Mouse (Mus musculus) forebrain, embryonic 14.5 days (tissue): ENCODE measurements around the gene Ctdspl. TPM values are rescaled to one million over a fixed set of nuclear protein-coding genes. Genes with fewer than 3 reads are reported as not detected.

Experiments used
- ATAC-seq: fragments of 200-750 bp; cut with Nextera tagmentation; 2 replicates; pipeline ENCODE4 v1.8.0; 2017; ENCODE audit warnings: mild to moderate bottlenecking, moderate library complexity
- DNase-seq: peaks from one replicate; pipeline ENCODE4 v3.0.0-alpha.2; 2015; ENCODE audit warnings: low spot score
- H3K27ac ChIP-seq: fragments of 300-500 bp; sonication (generic); 2 replicates; pipeline ENCODE4 v1.5.1; 2014; ENCODE audit warnings: low read depth, mild to moderate bottlenecking, control low read depth, low read length, moderate library complexity
- H3K27me3 ChIP-seq: fragments of 300-500 bp; sonication (generic); replicated peaks from 2 replicates; pipeline ENCODE4 v1.6.1; 2014; ENCODE audit warnings: low read length, control low read depth, mixed read lengths; ENCODE audit not compliant: control insufficient read depth, insufficient read depth
- H3K36me3 ChIP-seq: fragments of 300-500 bp; sonication (generic); 2 replicates; pipeline ENCODE4 v1.6.1; 2014; ENCODE audit warnings: low read length, control low read depth; ENCODE audit not compliant: control insufficient read depth, insufficient read depth
- H3K4me1 ChIP-seq: fragments of 300-500 bp; sonication (generic); 2 replicates; pipeline ENCODE4 v1.6.1; 2014; ENCODE audit warnings: antibody characterized with exemption, low read length, control low read depth; ENCODE audit not compliant: control insufficient read depth, insufficient read depth
- H3K4me2 ChIP-seq: fragments of 300-500 bp; sonication (generic); 2 replicates; pipeline ENCODE4 v1.6.1; 2014; ENCODE audit warnings: mild to moderate bottlenecking, control low read depth, low read length
- H3K4me3 ChIP-seq: fragments of 300-500 bp; sonication (generic); 2 replicates; pipeline ENCODE4 v1.5.1; 2014; ENCODE audit warnings: low read depth, low read length, control low read depth
- H3K9ac ChIP-seq: fragments of 300-500 bp; sonication (generic); 2 replicates; pipeline ENCODE4 v1.6.1; 2014; ENCODE audit warnings: mild to moderate bottlenecking, low read length, control low read depth, moderate library complexity
- H3K9me3 ChIP-seq: fragments of 300-500 bp; sonication (generic); replicated peaks from 2 replicates; pipeline ENCODE4 v1.6.1; 2016; ENCODE audit warnings: low read length, control low read depth, mixed read lengths; ENCODE audit not compliant: control insufficient read depth
- WGBS: fragments of 180-500 bp; shearing (Covaris S2); extraction: QIAGEN DNeasy Blood & Tissue Kit; methylation state at CpG from one replicate; pipeline ENCODE4 v1.1.7; 2014; 5-methylcytosine and 5-hydroxymethylcytosine counted together
- polyA plus RNA-seq: library from polyadenylated mRNA; unstranded; fragments of >200 nt; fragmentation: Nextera tagmentation; extraction: Ambion mirVana; gene quantifications from 2 replicates; pipeline ENCODE4 v1.2.1, GENCODE M21; 2014

The Ctdspl gene
- polyA plus RNA-seq, 1 experiment from 2014 or later = 5.7 TPM

DNA sequence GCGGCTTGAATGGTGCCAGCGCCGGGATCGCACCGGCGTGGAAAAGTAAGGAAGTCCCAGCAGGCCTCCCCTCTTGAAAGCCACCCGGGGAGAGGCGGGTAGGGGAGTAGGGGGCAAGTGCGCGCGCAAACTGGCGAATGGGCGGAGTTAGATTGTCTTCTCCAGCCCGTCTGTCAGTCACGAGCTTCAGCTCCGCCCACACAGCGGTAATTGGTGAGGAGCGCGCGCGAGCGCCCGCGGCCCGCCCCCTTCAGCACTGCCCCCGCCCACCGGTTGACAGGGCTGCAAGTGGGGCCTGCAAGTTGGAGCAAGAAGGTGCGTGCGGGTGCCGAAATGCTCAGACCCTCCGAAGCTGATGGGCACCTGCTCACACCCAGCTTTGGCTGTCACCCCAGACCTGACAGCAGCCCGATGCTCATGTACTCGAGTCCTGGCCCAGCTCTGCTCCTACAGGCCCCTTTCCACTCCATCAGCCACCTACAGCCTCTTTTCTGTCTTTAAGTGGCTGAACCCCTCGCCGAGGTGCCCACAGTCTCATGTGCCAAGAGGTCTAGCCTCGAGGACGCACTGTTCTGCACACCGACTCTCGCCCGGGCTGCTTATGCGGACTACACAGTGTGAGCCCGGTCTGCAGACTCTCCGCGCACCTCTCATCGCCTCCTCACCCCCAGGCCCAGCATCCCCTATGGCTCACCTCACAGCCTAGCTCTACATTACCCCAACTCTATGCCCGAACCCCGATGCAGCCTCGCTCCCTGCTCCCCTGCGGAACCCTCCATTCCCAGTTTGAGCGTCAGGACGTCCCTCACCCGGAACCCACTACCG lies 755 bp upstream of the Ctdspl start:
- H3K27ac ChIP-seq = peak overlapping the region; percentile 83
- peak overlapping the region; percentile 78 for H3K4me3 ChIP-seq
- peak; percentile 97 for DNase-seq
- ATAC-seq = peak; percentile 90
- under 1% methylated on average over 50 of the region's 53 CpGs for WGBS
- H3K9me3 ChIP-seq = no peaks in the 10 kb centered on the region
- H3K4me2 ChIP-seq = peak overlapping the region; percentile 97
- H3K36me3 ChIP-seq = no peaks in the 10 kb centered on the region
- H3K9ac ChIP-seq = peak overlapping the region; percentile 81
- no peaks in the 10 kb centered on the region for H3K27me3 ChIP-seq
- H3K4me1 ChIP-seq = peaks cover 12% of the 10 kb centered on the region

DNA sequence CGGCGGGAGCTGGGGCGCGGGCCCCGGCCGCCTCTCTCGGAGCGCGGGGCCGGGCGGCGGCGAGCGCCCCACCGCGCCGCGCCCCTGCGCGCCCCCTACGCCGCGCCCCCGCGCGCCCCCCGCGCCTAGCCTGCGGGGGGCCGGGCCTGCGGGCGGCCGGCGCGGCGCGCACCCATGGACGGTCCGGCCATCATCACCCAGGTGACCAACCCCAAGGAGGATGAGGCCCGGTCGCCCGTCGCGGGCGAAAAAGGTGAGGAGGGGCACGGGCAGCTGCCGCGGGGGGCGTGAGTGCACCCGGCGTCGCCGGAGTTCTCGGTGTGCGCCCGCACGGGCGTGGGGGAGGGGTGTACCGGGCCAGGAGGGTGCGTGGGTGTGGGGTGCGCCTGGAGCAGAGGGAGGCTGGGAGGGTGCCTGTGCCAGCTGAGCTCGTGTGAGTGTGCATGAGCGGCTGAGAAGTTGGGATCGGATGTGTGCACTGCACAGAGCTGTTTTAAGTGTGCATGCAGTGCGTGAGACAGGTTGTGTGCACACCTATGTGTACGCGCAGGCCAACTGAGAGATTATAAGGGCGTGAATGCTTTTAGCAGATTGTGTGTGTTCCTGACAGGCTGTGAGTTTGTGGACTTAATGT lies 552 bp downstream of the Ctdspl start:
- Histone ChIP-seq H3K36me3 (no peaks in the 10 kb centered on the region), H3K27me3 (no peaks in the 10 kb centered on the region), H3K9ac (peak overlapping the region; percentile 81), H3K4me1 (peaks cover 12% of the 10 kb centered on the region), H3K4me2 (peak overlapping the region; percentile 97), H3K9me3 (no peaks in the 10 kb centered on the region), H3K27ac (peak overlapping the region; percentile 83), H3K4me3 (peak overlapping the region; percentile 78)
- peak; percentile 16; the same call in 1 of the 2 replicates for ATAC-seq
- DNase-seq = peak; percentile 56
- 1% methylated on average over 54 of the region's 68 CpGs for WGBS

DNA sequence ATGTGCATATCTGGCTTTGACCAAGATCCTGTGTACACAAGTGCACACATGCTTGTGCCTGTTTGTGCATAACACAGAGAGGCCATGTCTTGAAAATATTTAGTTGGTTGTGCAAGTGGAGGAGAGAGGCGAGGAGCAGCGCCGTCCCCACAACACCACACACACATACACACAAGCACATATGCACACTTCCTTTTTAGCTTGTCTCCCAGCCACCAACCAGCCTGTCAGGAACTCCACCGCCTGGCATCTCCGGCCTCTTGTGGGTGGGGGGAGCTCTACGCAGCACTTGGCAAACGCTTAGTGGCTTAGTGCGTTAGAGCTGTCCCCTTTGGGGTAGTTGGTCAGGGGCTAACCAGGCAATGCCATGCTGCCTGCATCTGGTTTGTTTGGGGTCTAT lies 1.2 kb downstream of the Ctdspl start:
- no peak for DNase-seq

DNA sequence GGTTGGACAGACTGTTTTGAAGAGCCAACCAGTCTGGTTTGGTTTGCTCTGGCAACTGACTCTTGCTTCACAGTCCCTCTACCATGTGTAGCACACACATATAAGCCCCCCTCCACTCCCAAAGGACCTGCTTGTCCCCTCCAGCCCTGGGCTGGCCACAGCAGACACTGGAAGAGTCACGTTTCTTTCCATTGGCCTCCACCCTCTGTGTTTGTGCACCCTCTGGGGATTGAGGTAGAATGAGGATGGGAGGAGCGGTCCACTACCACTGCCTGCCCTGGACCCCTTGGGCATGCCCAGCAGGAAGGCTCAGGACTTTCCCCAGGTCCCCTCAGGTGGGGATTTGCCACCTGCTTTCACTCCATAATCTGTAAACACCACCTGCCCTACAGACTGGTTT lies 1.8 kb downstream of the Ctdspl start:
- H3K27ac ChIP-seq = no peak overlapping the region
- no peaks in the 10 kb centered on the region for H3K9me3 ChIP-seq
- H3K4me1 ChIP-seq = peaks cover 12% of the 10 kb centered on the region
- no peaks in the 10 kb centered on the region for H3K27me3 ChIP-seq
- peak overlapping the region; percentile 97 for H3K4me2 ChIP-seq
- WGBS = 61% methylated on average over 2 of the region's 2 CpGs
- no peak for DNase-seq
- H3K36me3 ChIP-seq = no peaks in the 10 kb centered on the region
- ATAC-seq = no peak
- no peak overlapping the region; the same call in 1 of the 2 replicates for H3K4me3 ChIP-seq
- H3K9ac ChIP-seq = peak overlapping the region; percentile 6; the same call in 1 of the 2 replicates

More for the DNA sequence above, 1.2 kb downstream of the Ctdspl start:
- no peaks in the 10 kb centered on the region for H3K9me3 ChIP-seq
- H3K4me2 ChIP-seq = peak overlapping the region; percentile 97
- peak overlapping the region; percentile 78 for H3K4me3 ChIP-seq
- WGBS = 28% methylated on average over 8 of the region's 8 CpGs
- no peaks in the 10 kb centered on the region for H3K27me3 ChIP-seq
- H3K36me3 ChIP-seq = no peaks in the 10 kb centered on the region
- H3K9ac ChIP-seq = peak overlapping the region; percentile 81; the same call in 1 of the 2 replicates
- ATAC-seq = no peak
- H3K4me1 ChIP-seq = peaks cover 12% of the 10 kb centered on the region
- H3K27ac ChIP-seq = no peak overlapping the region

DNA sequence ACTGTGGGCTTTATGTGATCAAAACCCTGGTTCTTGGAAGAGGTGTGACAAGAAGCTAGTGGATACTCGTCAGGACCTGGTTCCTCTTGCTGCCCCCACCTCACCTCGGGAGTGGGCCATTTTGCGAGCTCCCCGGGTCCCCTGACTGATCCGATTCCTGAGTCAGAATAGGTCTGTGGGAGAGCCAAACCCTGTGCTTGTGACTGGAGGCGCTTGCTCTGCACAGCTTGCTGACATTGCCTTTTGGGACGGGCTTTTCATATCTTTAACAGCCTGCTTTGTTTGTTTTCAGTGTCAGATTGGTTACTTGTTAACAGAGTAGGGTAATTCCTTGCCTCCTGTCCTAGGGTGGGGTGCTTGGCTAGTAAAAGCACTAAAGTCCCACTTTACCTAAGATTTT lies 2.4 kb downstream of the Ctdspl start:
- H3K4me1 ChIP-seq = peaks cover 12% of the 10 kb centered on the region
- no peaks in the 10 kb centered on the region for H3K9me3 ChIP-seq
- DNase-seq (no peak), ATAC-seq (no peak)
- no peak overlapping the region for H3K4me3 ChIP-seq
- H3K36me3 ChIP-seq = no peaks in the 10 kb centered on the region
- no peaks in the 10 kb centered on the region for H3K27me3 ChIP-seq
- H3K4me2 ChIP-seq = no peak overlapping the region
- H3K9ac ChIP-seq = 0 out of 2 replicates have a peak overlapping the region, but pooled peaks have one; percentile 33
- 48% methylated on average over 7 of the region's 7 CpGs for WGBS
- no peak overlapping the region for H3K27ac ChIP-seq

DNA sequence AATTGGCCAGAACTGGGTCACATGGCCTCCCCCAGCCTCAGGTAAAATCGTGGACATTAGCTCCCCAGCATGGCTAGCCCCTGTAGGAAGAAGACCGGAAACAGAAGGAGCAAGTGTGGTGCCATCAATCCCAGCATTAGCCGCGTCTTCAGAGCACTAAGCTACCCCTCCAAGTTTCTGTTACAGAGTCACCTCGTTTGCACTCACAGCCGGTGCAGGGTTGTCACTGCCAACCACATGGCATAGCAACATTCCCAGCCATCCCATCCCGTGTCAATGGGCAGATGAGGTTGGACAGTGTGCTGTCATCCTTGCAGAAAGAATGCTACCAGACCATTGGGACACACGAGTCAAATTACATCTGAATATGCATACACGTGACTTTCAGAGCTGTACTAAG lies 4.4 kb downstream of the Ctdspl start:
- H3K4me1 ChIP-seq = peaks cover 5% of the 10 kb centered on the region; the same call in 1 of the 2 replicates
- no peaks in the 10 kb centered on the region for H3K9me3 ChIP-seq
- no peak overlapping the region for H3K4me2 ChIP-seq
- no peak overlapping the region for H3K9ac ChIP-seq
- DNase-seq (no peak), ATAC-seq (no peak)
- no peaks in the 10 kb centered on the region for H3K27me3 ChIP-seq
- H3K4me3 ChIP-seq = no peak overlapping the region
- no peak overlapping the region for H3K27ac ChIP-seq
- H3K36me3 ChIP-seq = no peaks in the 10 kb centered on the region
- WGBS = 78% methylated on average over 9 of the region's 9 CpGs

DNA sequence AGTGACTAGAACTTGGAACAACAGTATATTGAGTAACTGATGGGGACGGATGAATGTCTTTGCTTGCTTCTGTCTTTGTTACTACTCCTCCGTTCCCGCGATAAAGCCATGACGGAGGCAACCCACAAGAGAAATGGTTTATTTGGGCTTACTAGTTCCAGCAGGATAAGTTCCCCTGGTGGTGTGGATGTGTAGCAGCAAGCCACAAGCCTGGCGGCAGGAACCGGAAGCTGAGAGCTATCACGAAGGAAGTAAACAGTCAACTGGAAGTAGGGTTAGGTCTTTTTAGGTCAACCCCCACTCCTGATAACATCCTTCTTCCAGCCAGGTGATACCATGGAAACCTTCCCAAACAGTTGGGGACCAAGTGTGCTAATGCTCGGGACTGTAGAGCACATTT lies 7.5 kb downstream of the Ctdspl start:
- Histone ChIP-seq H3K36me3 (no peaks in the 10 kb centered on the region), H3K9me3 (no peaks in the 10 kb centered on the region), H3K4me1 (no peaks in the 10 kb centered on the region), H3K27ac (no peak overlapping the region), H3K9ac (no peak overlapping the region), H3K4me3 (no peak overlapping the region), H3K27me3 (no peaks in the 10 kb centered on the region), H3K4me2 (no peak overlapping the region)
- no peak for DNase-seq
- WGBS = 93% methylated on average over 9 of the region's 9 CpGs
- no peak for ATAC-seq

DNA sequence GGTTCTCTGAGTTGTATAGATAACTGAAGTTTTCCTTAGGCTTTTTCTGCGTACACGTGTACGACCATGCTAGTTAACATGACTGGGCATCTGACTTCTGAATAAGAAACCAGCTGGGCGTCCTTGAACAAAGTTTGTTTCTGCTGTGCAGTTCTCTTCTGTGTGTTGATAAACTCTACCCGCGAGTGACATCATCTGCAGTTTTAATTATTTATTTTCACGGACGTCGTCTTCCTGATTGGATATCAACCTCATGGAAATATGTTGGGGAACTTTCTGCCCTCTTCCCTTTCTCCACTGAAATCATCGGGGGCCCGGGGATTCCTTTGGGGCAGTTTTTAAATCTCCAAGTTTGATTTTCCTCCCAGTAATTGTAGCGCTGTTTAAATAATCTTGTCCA lies 8.1 kb downstream of the Ctdspl start:
- no peaks in the 10 kb centered on the region for H3K36me3 ChIP-seq
- DNase-seq (no peak), ATAC-seq (no peak)
- H3K9ac ChIP-seq = no peak overlapping the region
- no peaks in the 10 kb centered on the region for H3K4me1 ChIP-seq
- no peaks in the 10 kb centered on the region for H3K27me3 ChIP-seq
- H3K9me3 ChIP-seq = no peaks in the 10 kb centered on the region
- no peak overlapping the region for H3K27ac ChIP-seq
- 91% methylated on average over 12 of the region's 12 CpGs for WGBS
- no peak overlapping the region for H3K4me3 ChIP-seq
- H3K4me2 ChIP-seq = no peak overlapping the region

DNA sequence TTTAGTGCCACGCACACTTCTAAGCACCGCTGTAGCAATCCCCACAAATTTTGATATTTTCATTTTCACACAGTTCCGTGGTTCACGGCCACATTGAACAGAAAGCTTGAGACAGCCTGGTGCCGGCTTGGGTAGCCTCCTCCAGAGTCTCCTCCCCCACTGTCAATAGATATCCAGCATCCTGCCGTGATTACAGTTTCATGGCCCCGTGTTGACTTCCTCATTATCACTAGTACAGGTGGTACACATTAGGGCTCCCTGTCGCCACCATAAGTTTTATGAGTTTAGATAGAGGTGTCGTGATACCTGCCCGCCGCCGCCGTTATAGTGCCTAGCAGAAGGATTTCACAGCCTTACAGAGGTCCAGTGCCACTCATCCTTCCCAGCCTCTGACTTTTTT lies 8.8 kb downstream of the Ctdspl start:
- no peaks in the 10 kb centered on the region for H3K36me3 ChIP-seq
- H3K4me2 ChIP-seq = no peak overlapping the region
- H3K4me3 ChIP-seq = no peak overlapping the region
- no peak overlapping the region for H3K27ac ChIP-seq
- no peaks in the 10 kb centered on the region for H3K27me3 ChIP-seq
- ATAC-seq (no peak), DNase-seq (no peak)
- no peaks in the 10 kb centered on the region for H3K4me1 ChIP-seq
- no peaks in the 10 kb centered on the region for H3K9me3 ChIP-seq
- WGBS = 91% methylated on average over 13 of the region's 13 CpGs
- no peak overlapping the region for H3K9ac ChIP-seq
